Mouse (Mus musculus): ENCODE measurements at regions not wholly inside any gene's neighbourhood (a gene's known extent, or its start where the extent isn't known, plus 50 kb on each side); places are given as distances from the start of the nearest gene placed in this dataset.

- Histone ChIP-seq H3ac (ENCODE audit: control insufficient read depth, insufficient read length) (no peak overlapping the region), H3K27me3 (ENCODE audit: control insufficient read depth, insufficient read depth, insufficient read length) (no peaks in the 10 kb centered on the region), H3K36me3 (ENCODE audit: control insufficient read depth, insufficient read depth) (no peaks in the 10 kb centered on the region), H3K4me3 (no peak overlapping the region), H3K79me2 (ENCODE audit: control insufficient read depth, insufficient read depth) (no peaks in the 10 kb centered on the region), H3K4me2 (ENCODE audit: low read depth) (no peak overlapping the region)
- TF ChIP-seq USF1 (IDR thresholded peaks at IDR 0.05; ENCODE audit: low read depth) (no peak), MAX (IDR thresholded peaks at IDR 0.05; ENCODE audit: low read depth) (no peak), TCF12 (IDR thresholded peaks at IDR 0.05; ENCODE audit: insufficient read depth, poor library complexity, severe bottlenecking) (no peak), MYOD1 (IDR thresholded peaks at IDR 0.05; ENCODE audit: control insufficient read depth in 1 of 3, insufficient read length in 2 of 3, low read depth in 2 of 3) (no peak), E2F4 (IDR thresholded peaks at IDR 0.05; ENCODE audit: insufficient read depth) (no peak), TCF3 (IDR thresholded peaks at IDR 0.05; ENCODE audit: insufficient read length, low read depth) (no peak), POLR2AphosphoS2 (IDR thresholded peaks at IDR 0.05; ENCODE audit: insufficient read length, low read depth) (no peak), CEBPB (IDR thresholded peaks at IDR 0.05; ENCODE audit: insufficient read depth, poor library complexity, severe bottlenecking) (no peak)
Observed at GRCm38 (mm10) chr11:45485950-45486349, 365.9 kb upstream of the Clint1 start.

- Histone ChIP-seq H3ac (ENCODE audit: control insufficient read depth, insufficient read length) (no peak overlapping the region), H3K4me2 (ENCODE audit: low read depth) (no peak overlapping the region), H3K36me3 (ENCODE audit: control insufficient read depth, insufficient read depth) (no peaks in the 10 kb centered on the region), H3K27me3 (ENCODE audit: control insufficient read depth, insufficient read depth, insufficient read length) (no peaks in the 10 kb centered on the region), H3K4me3 (no peak overlapping the region), H3K79me2 (ENCODE audit: control insufficient read depth, insufficient read depth) (no peaks in the 10 kb centered on the region)
- no peak for TF ChIP-seq USF1 (IDR thresholded peaks at IDR 0.05; ENCODE audit: low read depth)
- no peak for TF ChIP-seq POLR2AphosphoS2 (IDR thresholded peaks at IDR 0.05; ENCODE audit: insufficient read length, low read depth)
- TF ChIP-seq CEBPB (IDR thresholded peaks at IDR 0.05; ENCODE audit: insufficient read depth, poor library complexity, severe bottlenecking), result no peak
- TF ChIP-seq POLR2A (IDR thresholded peaks at IDR 0.05; ENCODE audit: insufficient read length, low read depth), result no peak
Observed at GRCm38 (mm10) chr11:45491021-45491967, 360.6 kb upstream of the Clint1 start.

- no peaks in the 10 kb centered on the region for H3K27me3 ChIP-seq (ENCODE audit: control insufficient read depth, insufficient read depth, insufficient read length)
- H3ac ChIP-seq (ENCODE audit: control insufficient read depth, insufficient read length), result no peak overlapping the region
- no peaks in the 10 kb centered on the region for H3K79me2 ChIP-seq (ENCODE audit: control insufficient read depth, insufficient read depth)
- H3K4me3 ChIP-seq, result no peak overlapping the region
- TF ChIP-seq REST (IDR thresholded peaks at IDR 0.05; ENCODE audit: insufficient read depth, insufficient read length) (no peak), SRF (IDR thresholded peaks at IDR 0.05; ENCODE audit: control insufficient read depth, insufficient read length, low read depth) (no peak), MYOD1 (IDR thresholded peaks at IDR 0.05; ENCODE audit: control insufficient read depth in 1 of 3, insufficient read length in 2 of 3, low read depth in 2 of 3) (no peak), USF1 (IDR thresholded peaks at IDR 0.05; ENCODE audit: low read depth) (no peak), TCF3 (IDR thresholded peaks at IDR 0.05; ENCODE audit: insufficient read length, low read depth) (no peak), POLR2A (IDR thresholded peaks at IDR 0.05; ENCODE audit: insufficient read length, low read depth) (no peak), MAX (IDR thresholded peaks at IDR 0.05; ENCODE audit: low read depth) (no peak), MYOG (IDR thresholded peaks at IDR 0.05; ENCODE audit: control insufficient read depth in 1 of 3, insufficient read depth in 1 of 3, insufficient read length in 2 of 3, low read depth in 2 of 3) (no peak), CEBPB (IDR thresholded peaks at IDR 0.05; ENCODE audit: insufficient read depth, poor library complexity, severe bottlenecking) (no peak), TCF12 (IDR thresholded peaks at IDR 0.05; ENCODE audit: insufficient read depth, poor library complexity, severe bottlenecking) (no peak), POLR2AphosphoS2 (IDR thresholded peaks at IDR 0.05; ENCODE audit: insufficient read length, low read depth) (no peak), E2F4 (IDR thresholded peaks at IDR 0.05; ENCODE audit: insufficient read depth) (no peak)
- H3K36me3 ChIP-seq (ENCODE audit: control insufficient read depth, insufficient read depth), result no peaks in the 10 kb centered on the region
- H3K4me2 ChIP-seq (ENCODE audit: low read depth), result no peak overlapping the region
Observed at GRCm38 (mm10) chr11:45495246-45495645, 356.6 kb upstream of the Clint1 start.

DNA sequence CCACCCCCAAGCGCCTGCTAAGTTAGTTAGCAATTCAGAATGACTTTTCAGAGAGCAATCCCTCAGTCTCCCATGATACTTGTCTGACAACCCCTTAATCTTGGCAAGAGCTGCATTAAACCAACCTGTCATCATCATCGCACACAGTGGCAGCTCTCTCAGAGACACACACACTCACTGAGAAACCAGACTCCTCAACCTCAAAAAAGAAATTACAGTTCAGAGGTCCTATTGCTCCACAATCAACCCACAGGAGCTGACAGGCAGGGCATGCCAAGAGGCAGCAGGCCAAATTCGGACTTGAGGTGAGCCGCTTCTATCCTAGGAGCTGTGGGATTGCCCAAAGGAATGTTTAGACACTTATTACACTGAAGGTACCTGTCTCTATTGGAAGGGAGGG, 343.3 kb upstream of the Clint1 start:
- no peak overlapping the region for H3K4me2 ChIP-seq (ENCODE audit: low read depth)
- H3K36me3 ChIP-seq (ENCODE audit: control insufficient read depth, insufficient read depth), result no peaks in the 10 kb centered on the region
- H3K27me3 ChIP-seq (ENCODE audit: control insufficient read depth, insufficient read depth, insufficient read length), result no peaks in the 10 kb centered on the region
- H3ac ChIP-seq (ENCODE audit: control insufficient read depth, insufficient read length), result no peak overlapping the region
- no peaks in the 10 kb centered on the region for H3K79me2 ChIP-seq (ENCODE audit: control insufficient read depth, insufficient read depth)
- TF ChIP-seq E2F4 (IDR thresholded peaks at IDR 0.05; ENCODE audit: insufficient read depth) (no peak), TCF3 (IDR thresholded peaks at IDR 0.05; ENCODE audit: insufficient read length, low read depth) (no peak), REST (IDR thresholded peaks at IDR 0.05; ENCODE audit: insufficient read depth, insufficient read length) (no peak), MYOG (IDR thresholded peaks at IDR 0.05; ENCODE audit: control insufficient read depth in 1 of 3, insufficient read depth in 1 of 3, insufficient read length in 2 of 3, low read depth in 2 of 3) (no peak), MAX (IDR thresholded peaks at IDR 0.05; ENCODE audit: low read depth) (no peak), USF1 (IDR thresholded peaks at IDR 0.05; ENCODE audit: low read depth) (no peak), SRF (IDR thresholded peaks at IDR 0.05; ENCODE audit: control insufficient read depth, insufficient read length, low read depth) (no peak), CEBPB (IDR thresholded peaks at IDR 0.05; ENCODE audit: insufficient read depth, poor library complexity, severe bottlenecking) (no peak), MYOD1 (IDR thresholded peaks at IDR 0.05; ENCODE audit: control insufficient read depth in 1 of 3, insufficient read length in 2 of 3, low read depth in 2 of 3) (no peak), TCF12 (IDR thresholded peaks at IDR 0.05; ENCODE audit: insufficient read depth, poor library complexity, severe bottlenecking) (no peak), POLR2A (IDR thresholded peaks at IDR 0.05; ENCODE audit: insufficient read length, low read depth) (no peak), POLR2AphosphoS2 (IDR thresholded peaks at IDR 0.05; ENCODE audit: insufficient read length, low read depth) (no peak)
- H3K4me3 ChIP-seq, result no peak overlapping the region
